Mouse (Mus musculus) retina, postnatal 7 days (tissue): ENCODE results near the gene Birc2.
"Not testable (repeated sequence)": the region's sequence is repeated elsewhere in the genome, so short reads cannot be mapped to it uniquely, and the experiment has no call there.

Source experiments
- DNase-seq: peaks from one replicate; pipeline ENCODE4 v3.0.0-alpha.2; 2012; ENCODE audit warnings: low read depth, low spot score

Birc2 gene

DNA sequence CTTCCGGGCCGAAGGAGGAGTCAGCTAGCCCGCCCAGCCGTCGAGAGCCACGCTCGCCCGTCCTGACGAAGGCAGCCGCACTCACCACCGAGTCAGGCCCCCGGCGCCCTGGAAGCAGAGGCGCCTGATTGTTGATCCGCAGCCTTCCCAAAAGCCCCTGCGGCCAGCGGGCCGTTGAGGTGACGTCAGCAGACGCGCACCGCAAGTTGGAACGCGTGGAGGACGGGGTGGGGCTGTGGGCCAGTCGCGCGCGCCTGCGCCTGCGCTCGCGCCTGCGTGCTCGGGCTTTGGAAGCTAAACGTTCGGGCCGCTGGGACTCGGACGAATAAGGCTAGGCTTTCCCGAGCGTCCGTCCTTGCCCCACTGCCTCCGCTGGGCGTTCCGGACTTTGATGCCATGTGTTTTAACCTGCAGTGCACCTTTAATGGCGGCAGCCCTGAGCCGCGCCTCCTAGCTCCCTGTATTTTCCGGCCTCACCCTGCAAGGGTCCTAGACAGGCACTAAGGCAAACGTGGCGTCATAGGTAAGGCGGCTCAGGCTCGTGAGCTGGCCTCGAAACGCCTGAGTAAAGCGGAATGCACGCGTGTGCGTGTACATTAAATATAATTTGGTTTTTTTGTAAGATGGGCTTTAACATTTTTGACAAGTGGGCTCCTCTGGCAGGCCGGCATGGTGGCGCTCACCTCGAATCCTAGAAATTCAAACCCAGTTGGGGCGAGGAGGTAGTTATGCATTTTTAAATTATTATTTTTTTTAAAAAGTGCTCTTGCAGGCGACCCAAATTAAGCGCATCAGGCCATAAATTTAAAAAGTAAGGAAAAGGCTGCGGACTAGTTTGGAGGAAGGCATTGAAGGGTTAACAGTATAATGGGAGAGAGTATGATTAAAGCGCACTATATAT lies at the start of gene Birc2:
Birc2 (minus strand) TSS at position 160 of the 901 bp plus-strand sequence.
- peak; percentile 94 for DNase-seq

DNA sequence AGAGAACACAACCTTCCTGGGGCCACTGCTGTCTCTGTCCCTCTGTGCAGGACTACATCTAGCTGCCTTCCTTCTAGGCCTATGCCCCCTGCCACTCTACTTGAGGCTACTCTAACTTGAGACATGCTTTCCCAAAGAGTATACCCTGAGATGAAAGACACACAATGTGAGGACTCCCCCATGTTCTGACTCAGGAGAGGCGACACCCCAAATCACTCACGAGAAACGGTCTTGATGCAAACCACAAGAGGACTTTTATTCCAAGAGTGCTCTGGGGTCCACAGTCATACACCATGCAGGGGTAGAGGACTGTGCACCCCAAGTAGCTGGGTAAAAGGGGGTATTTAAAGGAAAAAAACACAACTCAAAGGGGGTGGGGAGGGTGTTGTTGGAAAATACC lies 47.5 kb upstream of the Birc2 start:
- DNase-seq = no peak

DNA sequence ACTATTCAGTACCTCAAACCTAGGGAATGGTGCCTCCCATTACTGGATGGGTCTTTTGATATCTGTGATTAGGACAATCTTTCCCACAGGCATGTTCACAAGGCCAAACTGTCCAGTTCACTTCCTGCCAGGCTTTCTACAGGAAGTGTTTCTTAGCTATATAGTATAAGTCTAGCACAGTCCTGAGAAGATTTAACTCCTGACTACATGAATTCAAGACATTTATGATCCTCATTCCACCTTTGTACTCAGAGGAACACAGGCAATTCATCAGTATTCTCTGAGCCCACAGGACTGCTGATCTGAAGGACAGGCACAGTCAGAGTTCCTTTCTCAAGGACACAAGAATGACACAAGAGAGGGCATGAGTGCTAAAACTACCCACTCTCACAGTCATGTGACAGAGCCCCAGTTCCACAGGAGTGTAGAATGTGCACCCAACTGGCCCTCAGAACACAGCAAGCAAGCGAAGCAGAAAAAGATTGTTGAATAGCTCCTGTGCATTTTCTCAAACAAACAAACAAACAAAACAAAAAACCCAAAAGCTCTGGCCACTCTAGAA lies 45.5 kb upstream of the Birc2 start:
- DNase-seq = no peak

DNA sequence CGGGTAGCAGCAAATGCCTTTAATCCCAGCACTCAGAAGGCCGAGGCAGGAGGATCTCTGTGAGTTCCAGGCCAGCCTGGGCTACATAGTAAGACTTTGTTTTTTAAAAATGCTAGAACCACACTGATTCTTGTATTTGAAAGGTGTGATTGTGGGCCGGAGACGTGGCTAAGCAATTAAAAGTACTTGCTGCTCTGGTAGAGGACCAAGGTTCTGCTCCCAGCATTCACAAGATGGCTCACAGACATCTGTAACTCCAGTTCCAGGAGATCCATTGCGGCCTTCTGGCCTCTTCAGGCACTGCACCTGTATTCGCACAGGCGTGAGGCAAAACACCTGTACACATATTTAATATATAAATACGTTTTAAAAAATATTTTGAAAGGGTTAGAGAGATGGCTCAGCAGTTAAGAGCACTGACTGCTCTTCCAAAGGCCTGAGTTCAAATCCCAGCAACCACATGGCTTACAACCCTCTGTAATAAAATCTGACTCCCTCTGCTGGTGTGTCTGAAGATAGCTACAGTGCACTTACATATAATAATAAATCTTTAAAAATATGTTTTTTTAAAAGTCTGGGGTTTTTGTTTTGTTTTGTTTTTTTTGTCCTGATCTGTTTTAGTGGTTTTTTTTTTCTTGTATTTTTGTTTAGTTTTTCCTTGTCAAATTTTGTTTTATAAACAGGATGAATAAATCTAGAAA lies 36.8 kb upstream of the Birc2 start:
- no peak for DNase-seq

DNA sequence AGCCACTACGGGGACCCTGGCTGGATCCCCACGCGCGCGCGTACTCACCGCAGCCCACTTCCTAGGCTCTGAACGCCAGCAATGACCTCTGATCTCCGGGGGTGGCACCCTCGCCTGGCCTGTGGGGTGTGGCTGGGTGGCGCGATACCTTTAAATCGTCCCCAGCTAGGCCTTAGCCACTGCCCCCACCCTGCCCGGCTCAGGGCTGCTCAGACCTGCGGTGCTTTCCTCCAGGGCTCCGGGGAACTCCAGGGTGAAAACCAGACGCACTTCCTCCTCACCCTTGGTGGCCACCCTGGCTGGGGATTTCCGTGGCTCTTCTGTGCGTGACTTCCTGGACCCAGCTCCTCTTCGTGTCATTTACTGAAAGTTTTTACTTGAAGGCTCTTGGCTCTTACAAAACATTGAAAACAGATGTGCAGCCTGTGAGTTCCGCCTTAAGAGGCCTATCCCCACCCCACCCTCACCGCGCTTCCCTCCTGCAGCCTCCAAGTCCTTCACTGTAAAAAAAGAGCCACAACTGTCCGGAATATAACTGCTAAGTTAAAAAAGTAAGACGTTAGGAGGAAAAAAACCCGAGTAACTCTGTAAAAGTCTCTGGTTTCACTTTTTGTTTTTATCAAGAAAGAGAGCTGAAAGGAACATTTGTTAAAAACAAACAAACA lies 36.0 kb upstream of the Birc2 start, which contains the start of gene Birc3:
Birc3 (minus strand) TSS at position 412 of the 665 bp plus-strand sequence.
- DNase-seq = no peak

DNA sequence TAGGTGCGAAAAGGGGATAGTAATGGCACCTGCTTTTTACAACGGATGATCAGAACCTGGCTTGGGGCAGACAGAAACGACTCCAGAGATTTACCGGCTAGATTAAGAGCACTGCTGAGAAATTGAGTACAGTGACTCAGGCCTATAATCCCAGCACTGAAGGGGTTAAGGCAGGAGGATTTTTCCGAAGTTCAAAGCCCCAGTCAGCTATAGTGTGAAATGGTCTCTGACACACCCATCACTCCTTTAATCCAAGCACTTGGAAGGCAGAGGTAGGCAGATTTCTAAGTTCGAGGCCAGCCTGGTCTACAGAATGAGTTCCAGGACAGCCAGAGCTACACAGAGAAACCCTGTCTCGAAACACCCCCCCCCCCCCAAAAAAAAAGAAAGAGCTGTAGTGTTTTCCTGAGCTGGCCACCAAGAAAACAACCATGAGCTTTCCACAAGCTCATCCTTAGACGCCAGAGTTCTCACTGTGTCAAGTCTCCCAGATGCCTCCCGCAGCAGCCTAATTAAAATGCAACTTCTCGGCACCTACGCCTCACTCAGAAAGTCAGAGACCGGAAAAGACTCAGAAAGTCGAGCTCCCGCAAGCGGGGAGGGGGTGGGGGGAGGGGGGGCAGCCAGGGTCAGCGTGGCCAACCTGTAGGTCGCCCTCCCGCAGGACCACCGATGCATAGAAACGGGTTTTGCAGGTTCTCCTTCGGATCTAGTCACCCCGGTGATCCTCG lies 35.3 kb upstream of the Birc2 start:
- DNase-seq = no peak

DNA sequence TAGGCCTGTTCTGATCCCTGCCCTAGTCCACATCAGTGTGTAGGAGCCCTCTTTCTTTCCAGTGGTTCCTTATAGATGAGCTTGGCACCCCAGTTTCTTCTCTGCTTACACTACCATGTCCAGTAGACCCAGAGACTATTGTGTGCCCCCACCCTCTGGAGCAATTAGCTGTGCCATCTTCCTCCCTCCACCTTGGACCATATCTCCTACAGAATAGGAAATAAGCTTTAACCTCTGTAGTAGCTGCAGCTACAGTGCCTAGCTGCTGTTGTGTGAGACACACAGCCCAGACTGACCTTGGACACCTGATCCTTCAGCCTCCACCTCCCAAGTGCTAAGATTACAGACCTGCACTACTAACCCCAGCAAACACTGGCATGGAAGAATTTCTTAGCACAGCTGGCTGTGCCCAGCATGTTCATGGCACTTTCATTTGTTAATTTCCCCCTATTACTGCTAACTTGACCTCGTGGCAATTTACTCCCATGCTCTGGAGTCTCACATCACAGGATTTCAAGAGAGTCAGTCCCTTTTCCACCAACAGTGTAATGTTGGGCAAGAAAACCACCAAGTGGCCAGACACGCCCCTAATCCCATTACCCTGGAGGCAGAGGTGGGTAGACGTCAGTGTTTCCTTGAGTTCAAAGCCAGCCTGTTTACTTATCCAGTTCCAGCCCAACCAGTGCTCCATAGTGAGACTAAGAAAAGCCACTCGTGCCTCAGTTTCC lies 34.6 kb upstream of the Birc2 start:
- no peak for DNase-seq

DNA sequence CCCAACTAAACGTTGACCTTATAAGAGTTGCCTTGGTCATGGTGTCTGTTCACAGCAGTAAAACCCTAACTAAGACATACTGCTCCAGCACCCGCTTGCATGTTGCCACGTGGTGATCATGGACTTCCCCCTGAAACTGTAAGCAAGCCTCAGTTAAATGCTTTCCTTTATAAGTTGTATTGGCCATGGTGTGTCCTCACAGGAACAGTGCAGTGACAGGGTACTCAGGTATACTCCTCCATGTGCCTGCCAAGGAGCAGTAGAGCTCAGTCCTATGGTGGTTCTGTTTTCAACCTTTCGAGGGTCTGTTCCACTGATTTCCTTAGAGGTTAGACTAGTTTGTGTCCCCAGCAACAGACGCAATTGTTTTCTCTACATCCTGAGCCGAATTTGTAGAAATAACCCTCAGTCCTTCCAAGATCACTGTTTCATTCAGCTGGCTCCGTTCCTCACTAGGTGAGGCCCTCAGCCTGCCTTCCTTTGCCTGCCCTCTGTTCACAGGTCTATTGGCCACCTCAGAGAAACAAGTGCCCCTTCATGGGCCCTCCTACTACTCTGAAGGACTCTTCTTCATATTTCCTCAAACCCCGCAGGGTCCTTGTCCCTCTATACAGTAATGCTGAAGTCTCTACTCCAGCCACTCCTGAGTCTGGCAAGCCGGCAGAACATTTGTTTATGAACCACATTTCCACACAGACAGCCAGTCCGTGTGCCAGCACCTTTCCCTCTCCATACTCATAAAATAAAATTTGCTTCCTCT lies 33.9 kb upstream of the Birc2 start:
- DNase-seq = no peak

DNA sequence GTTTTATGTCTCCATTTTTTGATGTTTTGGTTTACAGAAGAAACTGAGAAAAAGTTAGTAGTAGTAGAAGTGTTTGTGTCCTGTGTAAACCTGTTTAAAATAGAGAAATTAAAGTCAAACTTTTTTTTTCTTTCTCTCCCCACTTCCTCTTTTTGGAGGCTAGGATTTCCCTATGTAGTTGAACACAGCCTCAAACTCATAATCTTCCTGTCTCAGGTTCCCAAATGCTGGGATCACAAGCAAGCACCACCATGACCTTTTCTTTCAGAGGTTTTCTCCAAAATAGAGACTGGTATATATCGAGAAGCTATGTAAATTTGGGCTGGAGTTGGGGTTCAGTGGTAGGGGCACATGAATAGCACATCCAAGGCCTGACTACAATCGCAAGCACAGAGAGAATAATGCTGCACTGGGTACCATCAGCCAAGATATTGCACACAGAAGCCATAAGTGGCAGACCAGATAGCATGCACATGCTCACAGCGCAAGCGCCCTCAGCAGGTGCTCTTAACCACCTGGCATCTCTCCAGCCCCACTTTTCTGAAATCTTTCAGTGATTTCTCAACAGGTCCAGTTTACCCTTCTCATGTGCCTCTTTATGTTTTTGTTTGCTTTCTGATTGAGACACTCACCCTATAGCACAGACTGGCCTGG lies 32.1 kb upstream of the Birc2 start:
- no peak for DNase-seq

DNA sequence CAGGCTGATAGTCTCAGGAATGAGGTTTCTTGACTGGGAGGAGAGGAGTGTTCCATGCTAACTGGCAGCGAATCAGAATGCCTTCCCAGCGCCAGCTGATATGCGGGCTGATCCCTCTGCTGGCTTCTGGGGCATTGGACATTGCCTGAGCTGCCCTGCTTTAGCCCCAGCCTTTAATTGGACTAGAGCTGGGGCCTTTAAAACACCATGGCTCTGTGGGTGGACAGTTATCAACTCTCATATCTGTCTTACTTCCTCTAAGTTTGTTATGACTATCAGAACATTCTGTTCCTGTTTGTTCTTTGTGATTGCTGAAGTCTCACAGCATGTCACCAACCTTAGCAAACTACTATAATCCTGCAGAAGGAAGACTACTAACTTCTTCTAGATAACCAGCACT lies 31.1 kb upstream of the Birc2 start:
- DNase-seq = no peak

DNA sequence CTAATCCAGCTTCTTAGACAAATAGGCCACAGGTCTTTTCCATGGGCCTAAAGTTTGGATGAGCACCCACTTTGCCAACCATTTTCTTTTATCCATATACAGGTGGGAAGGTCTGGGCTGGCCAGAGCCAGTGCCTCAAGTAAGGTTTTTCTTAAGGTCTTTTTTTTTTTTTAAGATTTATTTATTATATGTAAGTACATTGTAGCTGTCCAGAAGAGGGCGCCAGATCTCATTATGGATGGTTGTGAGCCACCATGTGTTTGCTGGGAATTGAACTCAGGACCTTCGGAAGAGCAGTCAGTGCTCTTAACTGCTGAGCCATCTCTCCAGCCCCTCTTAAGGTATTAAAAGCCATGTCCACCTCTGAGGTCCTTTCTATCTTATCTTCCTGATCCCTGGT lies 30.1 kb upstream of the Birc2 start:
- not testable (repeated sequence) for DNase-seq

DNA sequence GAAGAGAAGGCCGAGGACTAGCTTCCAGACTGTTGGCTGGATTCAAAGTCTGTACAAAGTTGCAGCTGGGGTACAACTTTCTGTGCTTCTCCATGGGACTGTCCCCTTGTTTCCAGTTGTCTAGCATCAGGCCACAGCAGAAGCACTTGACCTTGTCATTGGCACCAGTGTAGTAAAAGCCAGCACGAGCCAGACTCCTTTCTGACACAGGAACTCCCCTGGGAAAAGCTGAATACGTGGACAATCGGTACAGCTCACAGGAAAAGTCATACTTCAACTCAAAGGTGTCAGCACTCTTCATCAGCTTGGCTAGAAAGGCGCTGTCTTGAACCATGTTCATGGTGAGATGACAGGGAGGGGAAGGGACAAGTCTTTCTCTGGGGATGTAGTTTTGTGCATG lies 24.1 kb upstream of the Birc2 start:
- DNase-seq = no peak

DNA sequence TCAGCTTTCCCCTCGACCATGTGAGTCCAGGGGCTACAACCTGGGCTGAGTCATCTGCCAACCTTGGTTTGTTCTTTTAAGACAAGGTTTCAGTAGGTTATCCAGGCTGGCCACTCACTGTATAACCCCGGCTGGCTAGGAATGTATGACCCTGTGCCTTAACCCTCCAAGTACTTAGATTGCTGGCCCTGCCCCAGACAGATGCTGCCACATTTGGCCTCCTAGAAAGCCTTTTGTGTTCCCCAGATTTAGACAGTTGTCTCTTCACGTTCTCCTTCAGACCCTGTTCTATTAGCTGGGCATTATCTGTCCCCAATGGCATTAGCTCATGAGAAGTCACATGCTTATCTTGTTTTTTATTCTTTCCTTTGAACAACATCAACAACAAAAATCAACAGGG lies 19.0 kb upstream of the Birc2 start:
- DNase-seq = no peak

DNA sequence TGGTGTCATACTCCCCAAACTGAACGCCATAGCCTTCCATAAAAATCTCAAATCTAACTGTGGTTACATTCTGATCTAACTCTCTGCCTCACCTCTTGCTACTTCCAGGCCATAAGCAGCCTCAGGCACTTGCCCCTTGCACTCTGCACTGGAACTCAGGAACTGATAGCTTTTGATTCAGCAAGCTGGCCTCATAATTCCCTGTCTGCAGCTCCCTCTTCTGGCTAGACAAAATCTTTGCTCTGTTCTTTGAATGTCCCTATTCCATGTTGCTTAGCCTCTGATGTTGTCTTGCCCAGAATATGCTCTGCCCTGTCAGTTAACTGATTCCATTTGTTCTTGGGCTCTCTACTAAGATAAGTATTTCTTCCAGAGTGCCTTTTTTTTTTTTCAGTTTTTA lies 18.5 kb upstream of the Birc2 start:
- DNase-seq = no peak

DNA sequence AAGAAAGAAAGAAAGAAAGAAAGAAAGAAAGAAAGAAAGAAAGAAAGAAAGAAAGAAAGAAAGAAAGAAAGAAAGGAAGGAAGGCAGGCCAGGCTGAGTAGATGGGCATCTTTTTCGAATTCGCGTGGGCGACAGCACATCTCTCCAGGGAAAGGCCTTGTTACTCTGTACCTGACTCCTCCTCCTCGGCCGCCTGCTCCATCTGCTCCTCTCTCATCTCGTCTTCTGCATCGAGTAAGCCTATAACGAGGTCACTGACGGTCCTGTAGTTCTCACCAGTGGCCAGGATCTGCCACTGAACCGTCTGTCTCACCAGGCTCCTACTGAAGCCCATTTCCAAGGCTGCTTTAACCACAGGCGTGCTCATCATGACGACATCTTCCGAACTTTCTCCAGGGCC lies 17.3 kb upstream of the Birc2 start:
- not testable (repeated sequence) for DNase-seq

DNA sequence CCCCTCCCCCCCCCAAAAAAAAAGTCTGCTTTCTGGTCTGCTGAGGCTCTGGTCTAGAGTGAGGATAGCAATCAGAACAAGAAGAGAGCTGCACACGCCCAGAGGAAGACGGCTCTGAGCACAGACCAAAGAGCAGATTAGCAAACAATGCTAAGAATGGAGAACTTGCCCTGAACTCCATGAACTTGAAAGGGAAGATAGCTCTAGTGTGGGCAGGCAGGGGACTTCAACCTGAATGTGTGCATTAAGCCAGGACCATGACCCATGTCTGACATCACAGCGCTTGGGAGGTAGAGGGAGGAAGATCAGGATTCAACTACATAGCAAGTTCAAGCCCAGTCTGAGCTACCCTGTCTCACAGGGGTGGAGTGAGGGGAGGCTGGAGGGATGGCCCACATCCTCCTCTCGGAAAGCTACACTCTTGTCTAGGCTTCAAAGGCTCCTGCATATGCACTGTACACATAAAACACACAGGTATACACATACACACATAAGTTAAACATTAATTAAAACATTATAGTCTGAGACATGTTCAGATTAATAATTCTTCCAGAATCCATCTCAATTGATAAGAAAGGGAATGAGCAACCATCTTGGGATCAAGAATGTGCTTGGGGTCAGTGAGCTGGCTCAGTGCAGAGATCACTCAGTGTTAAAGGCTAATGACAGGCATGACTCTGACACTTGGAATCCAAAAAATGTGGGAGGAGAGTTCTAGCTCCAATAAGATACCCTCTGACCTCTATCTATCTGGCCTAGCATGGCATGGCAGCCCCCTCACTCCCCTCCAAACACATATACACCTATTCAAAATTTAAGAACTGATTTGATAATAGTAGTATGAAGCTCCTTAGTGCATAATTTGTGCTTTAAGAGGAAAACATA lies 15.7 kb upstream of the Birc2 start:
- no peak for DNase-seq

DNA sequence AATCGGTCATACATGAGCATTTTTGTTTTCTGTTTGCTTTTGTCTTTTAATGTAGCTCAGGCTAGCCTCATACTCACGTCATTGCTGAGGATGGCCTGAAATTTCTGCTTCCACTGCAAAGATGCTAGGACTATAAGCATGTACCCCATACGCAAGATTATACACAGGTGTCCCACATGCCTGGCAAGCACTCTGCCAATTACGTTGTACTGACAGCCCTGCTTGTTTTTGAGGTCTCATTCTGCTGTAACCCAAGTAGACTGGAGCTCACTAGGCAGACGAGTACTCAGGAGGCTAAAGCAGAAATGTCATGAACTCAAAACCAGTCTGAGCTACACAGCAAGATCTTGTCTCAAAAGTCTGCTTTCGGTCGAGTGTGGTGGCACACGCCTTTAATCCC lies 15.0 kb upstream of the Birc2 start:
- no peak for DNase-seq

DNA sequence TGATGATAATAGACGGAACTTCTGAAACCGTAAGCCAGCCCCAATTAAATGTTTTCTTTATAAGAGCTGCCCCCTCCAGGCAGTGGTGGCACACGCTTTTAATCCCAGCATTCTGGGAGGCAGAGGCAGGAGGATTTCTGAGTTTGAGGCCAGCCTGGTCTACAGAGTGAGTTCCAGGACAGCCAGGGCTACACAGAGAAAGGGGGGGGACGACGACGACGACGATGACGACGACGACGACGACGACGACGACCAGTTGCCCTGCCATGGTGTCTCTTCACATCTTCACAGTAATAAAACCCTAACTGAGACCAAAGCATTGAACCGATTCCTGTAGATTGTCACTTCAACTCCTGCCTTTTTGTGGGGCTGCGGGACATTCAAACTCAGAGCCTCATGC lies 11.3 kb upstream of the Birc2 start:
- DNase-seq = no peak
